Mouse (Mus musculus): Measurements from ENCODE around the gene Fcer1g. TPM values are rescaled to one million over a fixed set of nuclear protein-coding genes. Genes with fewer than 3 reads are reported as not detected.

The Fcer1g gene
- total and polyA plus RNA-seq, 2 experiments from 2014 or later = 24.6 to 60.5 TPM

DNA sequence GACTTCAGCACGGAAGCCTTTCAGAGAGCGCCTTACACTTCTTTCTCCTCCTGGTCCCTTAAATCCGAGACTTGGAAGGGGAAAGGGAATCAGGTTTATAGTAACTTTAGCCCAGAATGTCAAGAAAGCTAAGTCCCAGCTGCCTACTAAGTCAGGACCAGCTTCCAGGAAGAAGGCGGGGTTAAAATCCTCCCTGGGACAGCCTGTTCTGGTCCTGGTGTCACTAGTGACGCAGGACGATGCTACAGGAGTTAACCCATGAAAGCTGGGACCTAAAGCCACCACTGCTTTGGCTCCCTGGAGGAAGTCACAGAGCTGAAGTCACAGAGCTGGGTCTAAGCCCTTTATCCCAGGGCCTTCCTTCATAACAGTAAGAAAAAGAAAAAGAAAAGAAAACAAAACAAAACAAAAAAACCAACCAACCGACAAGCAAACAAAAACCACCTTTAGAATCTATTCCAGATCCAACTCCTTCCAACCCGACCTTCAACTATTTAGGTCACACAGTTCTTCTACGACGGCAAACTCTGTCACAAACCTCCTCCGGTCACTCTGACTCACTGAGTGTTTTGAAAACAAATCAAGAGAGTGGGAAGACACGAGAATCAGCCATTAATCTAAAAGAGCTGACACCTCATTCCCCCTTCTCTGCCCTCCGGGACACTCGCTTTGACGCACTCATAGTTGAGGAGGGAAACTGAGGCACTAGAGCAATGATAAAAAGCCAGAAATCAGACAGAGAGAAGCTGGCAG lies 6.0 kb upstream of the Fcer1g start:
- H3K36me3 ChIP-seq (replicated peaks; ENCODE audit: control insufficient read depth, insufficient read depth, low read length) = peaks cover 88% of the 10 kb centered on the region
- TF ChIP-seq EP300 (IDR thresholded peaks at IDR 0.05; ENCODE audit: low read depth) (peak; percentile 64), CTCF (IDR thresholded peaks at IDR 0.05; ENCODE audit: low read depth) (no peak)

DNA sequence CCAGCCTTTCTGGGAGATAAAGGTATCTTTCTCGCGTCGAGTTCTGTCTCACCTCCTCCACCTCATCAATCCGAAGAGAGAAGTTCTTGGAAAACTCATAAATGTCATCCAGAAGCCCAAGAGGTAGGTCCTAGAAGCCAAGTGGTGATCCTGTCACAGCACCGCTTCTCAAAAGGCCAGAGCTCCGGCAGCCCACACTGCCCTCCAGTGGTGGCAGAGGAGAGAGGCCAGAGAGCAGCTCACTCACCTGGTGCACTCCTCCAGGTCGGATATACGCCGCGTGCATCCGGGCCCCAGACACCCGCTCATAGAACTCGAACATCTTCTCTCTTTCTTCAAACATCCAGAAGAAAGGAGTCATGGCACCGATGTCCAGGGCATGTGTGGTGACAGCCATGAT lies 4.3 kb upstream of the Fcer1g start:
- Histone ChIP-seq H3K4me1 (ENCODE audit: control insufficient read depth, insufficient read depth) (0 out of 2 replicates have a peak, but pooled peaks cover 6% of the 10 kb centered on the region), H3K9me3 (replicated peaks; ENCODE audit: control insufficient read depth, low read length) (no peaks in the 10 kb centered on the region), H3K36me3 (replicated peaks; ENCODE audit: control insufficient read depth, insufficient read depth, low read length) (peaks cover 96% of the 10 kb centered on the region), H3K4me3 (ENCODE audit: low read depth, low read length) (no peak overlapping the region), H3K4me2 (ENCODE audit: low read depth, low read length) (no peak overlapping the region), H3K27me3 (ENCODE audit: control insufficient read depth, insufficient read depth, low read length) (no peaks in the 10 kb centered on the region), H3K9ac (replicated peaks; ENCODE audit: low read depth, low read length) (no peak overlapping the region), H3K27ac (ENCODE audit: low read depth) (no peak overlapping the region)
- TF ChIP-seq CTCF (IDR thresholded peaks at IDR 0.05; ENCODE audit: low read depth) = peak; percentile 75
- TF ChIP-seq EP300 (IDR thresholded peaks at IDR 0.05; ENCODE audit: low read depth) = no peak
- WGBS = 76% methylated on average over 14 of the region's 14 CpGs
- DNase-seq (ENCODE audit: low spot score) (no peak), ATAC-seq (ENCODE audit: insufficient read depth, low read depth) (0 out of 2 replicates have a peak, but pooled peaks have one; percentile 35)

More for the DNA sequence above, 6.0 kb upstream of the Fcer1g start:
- Histone ChIP-seq H3K27me3 (ENCODE audit: control insufficient read depth, insufficient read depth, low read length) (no peaks in the 10 kb centered on the region), H3K9me3 (replicated peaks; ENCODE audit: control insufficient read depth, low read length) (no peaks in the 10 kb centered on the region), H3K9ac (replicated peaks; ENCODE audit: low read depth, low read length) (no peak overlapping the region), H3K4me1 (ENCODE audit: control insufficient read depth, insufficient read depth) (0 out of 2 replicates have a peak, but pooled peaks cover 5% of the 10 kb centered on the region), H3K27ac (ENCODE audit: low read depth) (peak overlapping the region; percentile 59), H3K4me2 (ENCODE audit: low read depth, low read length) (no peak overlapping the region), H3K4me3 (ENCODE audit: low read depth, low read length) (no peak overlapping the region)
- ATAC-seq (ENCODE audit: insufficient read depth, low read depth) = peak; percentile 34; the same call in 1 of the 2 replicates
- 65% methylated on average over 15 of the region's 15 CpGs for WGBS
- peak; percentile 53 for DNase-seq (ENCODE audit: low spot score)

DNA sequence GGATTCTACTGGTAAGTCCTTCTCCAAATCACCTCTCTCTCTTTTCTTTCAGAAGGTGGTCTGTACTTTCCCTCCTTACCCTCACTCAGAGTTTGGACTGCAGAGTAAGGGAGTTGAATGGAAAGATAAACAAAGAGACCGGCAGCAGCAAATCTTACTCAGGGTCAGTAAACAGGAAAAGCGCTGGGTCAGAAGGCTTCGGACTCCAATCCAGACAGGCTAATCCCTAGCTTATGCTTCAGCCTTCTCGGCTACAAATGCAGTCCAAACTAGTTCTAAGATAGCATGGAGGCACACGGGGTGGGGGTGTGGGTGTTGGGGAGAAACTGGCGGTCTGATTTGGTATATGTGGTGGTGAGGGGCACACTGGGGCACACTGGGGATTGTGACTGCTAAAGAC lies 3.3 kb upstream of the Fcer1g start:
- Histone ChIP-seq H3K27ac (ENCODE audit: low read depth) (no peak overlapping the region), H3K36me3 (replicated peaks; ENCODE audit: control insufficient read depth, insufficient read depth, low read length) (peaks cover 85% of the 10 kb centered on the region), H3K4me2 (ENCODE audit: low read depth, low read length) (no peak overlapping the region), H3K9ac (replicated peaks; ENCODE audit: low read depth, low read length) (no peak overlapping the region), H3K27me3 (ENCODE audit: control insufficient read depth, insufficient read depth, low read length) (no peaks in the 10 kb centered on the region), H3K4me1 (ENCODE audit: control insufficient read depth, insufficient read depth) (0 out of 2 replicates have a peak, but pooled peaks cover 6% of the 10 kb centered on the region), H3K4me3 (ENCODE audit: low read depth, low read length) (no peak overlapping the region), H3K9me3 (replicated peaks; ENCODE audit: control insufficient read depth, low read length) (no peaks in the 10 kb centered on the region)
- TF ChIP-seq EP300 (IDR thresholded peaks at IDR 0.05; ENCODE audit: low read depth) (no peak), CTCF (IDR thresholded peaks at IDR 0.05; ENCODE audit: low read depth) (no peak)
- no peak for DNase-seq (ENCODE audit: low spot score)
- 76% methylated on average over 6 of the region's 6 CpGs for WGBS
- ATAC-seq (ENCODE audit: insufficient read depth, low read depth) = no peak

DNA sequence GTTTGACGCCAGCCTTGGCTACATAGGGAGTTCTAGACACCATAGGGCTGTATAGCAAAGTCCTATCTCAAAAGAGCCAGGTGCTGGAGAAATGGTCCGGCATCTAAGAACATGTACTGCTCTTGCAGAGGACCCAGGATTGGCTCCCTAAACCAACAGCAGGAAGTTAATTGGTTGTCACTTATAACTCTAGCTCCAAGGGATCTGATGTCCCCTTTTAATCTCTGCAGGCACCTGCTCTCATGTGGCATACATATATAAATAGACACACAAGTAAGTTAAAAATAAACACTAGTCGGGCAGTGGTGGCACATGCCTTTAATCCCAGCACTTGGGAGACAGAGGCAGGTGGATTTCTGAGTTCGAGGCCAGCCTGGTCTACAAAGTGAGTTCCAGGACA lies 1.6 kb upstream of the Fcer1g start:
- peak; percentile 40; the same call in 1 of the 2 replicates for ATAC-seq (ENCODE audit: insufficient read depth, low read depth)
- Histone ChIP-seq H3K9ac (replicated peaks; ENCODE audit: low read depth, low read length) (no peak overlapping the region), H3K36me3 (replicated peaks; ENCODE audit: control insufficient read depth, insufficient read depth, low read length) (peaks cover 71% of the 10 kb centered on the region), H3K4me3 (ENCODE audit: low read depth, low read length) (no peak overlapping the region), H3K9me3 (replicated peaks; ENCODE audit: control insufficient read depth, low read length) (no peaks in the 10 kb centered on the region), H3K4me1 (ENCODE audit: control insufficient read depth, insufficient read depth) (0 out of 2 replicates have a peak, but pooled peaks cover 6% of the 10 kb centered on the region), H3K4me2 (ENCODE audit: low read depth, low read length) (no peak overlapping the region), H3K27ac (ENCODE audit: low read depth) (peak overlapping the region; percentile 2), H3K27me3 (ENCODE audit: control insufficient read depth, insufficient read depth, low read length) (no peaks in the 10 kb centered on the region)
- WGBS = 28% methylated on average over 4 of the region's 4 CpGs
- TF ChIP-seq CTCF (IDR thresholded peaks at IDR 0.05; ENCODE audit: low read depth) (no peak), EP300 (IDR thresholded peaks at IDR 0.05; ENCODE audit: low read depth) (no peak)
- no peak for DNase-seq (ENCODE audit: low spot score)

DNA sequence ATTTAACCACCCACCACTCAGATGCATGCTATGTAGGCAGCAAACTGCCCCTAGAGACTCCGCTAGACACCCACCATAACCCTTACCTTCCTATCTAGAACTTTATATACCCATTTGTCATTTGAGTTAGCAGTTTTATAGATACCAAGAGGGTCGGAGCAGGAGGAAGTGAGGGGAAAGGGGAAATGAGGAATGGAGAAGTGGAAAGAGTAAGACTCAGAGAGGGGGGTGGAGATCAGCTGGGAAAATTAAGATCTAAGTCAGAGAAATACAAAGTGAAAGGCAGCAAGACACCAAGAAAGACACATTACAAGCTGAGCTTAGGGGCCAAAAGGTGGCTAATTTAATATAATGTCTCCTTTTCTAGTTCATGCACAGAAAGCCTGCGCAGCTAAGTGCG lies 373 bp upstream of the Fcer1g start:
- no peak for DNase-seq (ENCODE audit: low spot score)
- Histone ChIP-seq H3K27ac (ENCODE audit: low read depth) (peak overlapping the region; percentile 15; the same call in 1 of the 2 replicates), H3K36me3 (replicated peaks; ENCODE audit: control insufficient read depth, insufficient read depth, low read length) (peaks cover 59% of the 10 kb centered on the region), H3K4me3 (ENCODE audit: low read depth, low read length) (no peak overlapping the region), H3K27me3 (ENCODE audit: control insufficient read depth, insufficient read depth, low read length) (no peaks in the 10 kb centered on the region), H3K9me3 (replicated peaks; ENCODE audit: control insufficient read depth, low read length) (no peaks in the 10 kb centered on the region), H3K4me2 (ENCODE audit: low read depth, low read length) (no peak overlapping the region), H3K4me1 (ENCODE audit: control insufficient read depth, insufficient read depth) (0 out of 2 replicates have a peak, but pooled peaks cover 6% of the 10 kb centered on the region), H3K9ac (replicated peaks; ENCODE audit: low read depth, low read length) (no peak overlapping the region)
- whole genome bisulfite sequencing = 88% methylated on average over 4 of the region's 4 CpGs
- TF ChIP-seq EP300 (IDR thresholded peaks at IDR 0.05; ENCODE audit: low read depth) (no peak), CTCF (IDR thresholded peaks at IDR 0.05; ENCODE audit: low read depth) (no peak)
- ATAC-seq (ENCODE audit: insufficient read depth, low read depth) = no peak
